In the genomic region with DNA sequence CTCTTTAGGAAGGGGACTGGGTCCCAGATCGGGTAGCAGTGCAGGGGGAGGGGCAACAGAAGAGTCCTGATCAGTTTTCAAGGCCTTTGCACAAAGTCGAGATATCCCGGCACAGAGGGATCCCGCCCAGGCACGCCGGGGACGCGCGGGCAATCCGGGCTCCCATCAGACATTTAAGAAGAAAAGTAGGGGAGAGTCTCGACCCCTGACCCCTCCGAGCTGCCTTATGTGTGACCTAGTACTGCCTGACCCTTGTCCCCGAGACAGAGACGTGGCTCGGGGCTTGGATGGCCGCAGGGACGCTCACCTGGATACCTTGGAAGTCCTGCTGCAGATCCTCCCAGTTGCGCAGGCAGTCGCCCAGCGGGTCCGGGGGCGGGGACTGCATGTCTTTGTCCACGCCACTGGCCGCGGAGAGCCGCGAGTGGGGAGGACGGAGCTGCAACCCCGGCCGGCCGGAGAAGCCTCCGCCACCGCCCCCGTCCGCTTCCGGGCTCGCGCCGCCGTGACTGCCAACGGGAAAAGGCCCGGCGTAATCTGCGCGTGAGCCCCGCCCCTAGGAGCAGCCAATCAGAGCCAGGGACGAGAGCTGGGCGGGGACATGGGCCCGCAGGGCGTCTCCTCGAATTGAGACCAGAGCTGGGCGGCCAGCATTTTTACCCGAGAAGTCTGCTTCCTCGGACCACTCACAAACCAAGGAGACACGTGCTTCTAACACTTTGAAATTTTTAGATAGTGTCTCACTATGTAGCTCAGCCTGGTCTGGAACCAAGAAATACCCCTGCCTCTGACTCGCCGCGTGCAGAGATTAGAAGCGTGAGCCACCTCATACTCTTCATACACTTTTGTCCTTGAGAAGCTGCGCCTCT, we compare ENCODE assay signal across 8 mouse cellular contexts. TPM values are rescaled to one million over a fixed set of nuclear protein-coding genes. Genes with fewer than 3 reads are reported as not detected.
DNase-seq lines count a peak whose midpoint lies in the region; ATAC-seq and TF ChIP-seq lines count a peak whose summit lies in the region.

Tmem120a (minus strand) TSS at position 708 of the 869 bp plus-strand sequence.

- no peaks in the 10 kb centered on the region for H3K9me3 ChIP-seq in ES-E14 (ENCODE audit: control insufficient read depth, insufficient read depth, low read depth, low read length)
- no peaks in the 10 kb centered on the region for H3K9me3 ChIP-seq in forebrain, embryonic 16.5 days (ENCODE audit: control insufficient read depth, low read length)
- H3K9me3 ChIP-seq in lung, embryonic 14.5 days (ENCODE audit: low read depth, low read length) = no peaks in the 10 kb centered on the region

- peaks cover 3% of the 10 kb centered on the region; the same call in 1 of the 2 replicates for H3K36me3 ChIP-seq in ES-E14 (ENCODE audit: control insufficient read depth, insufficient read depth, low read length, poor library complexity, severe bottlenecking)
- peaks cover 8% of the 10 kb centered on the region for H3K36me3 ChIP-seq in forebrain, embryonic 16.5 days (ENCODE audit: control insufficient read depth, insufficient read depth)
- peaks cover 9% of the 10 kb centered on the region; the same call in 1 of the 2 replicates for H3K36me3 ChIP-seq in lung, embryonic 14.5 days (ENCODE audit: insufficient read depth)
- H3K36me3 ChIP-seq in thymus, adult 2 months (ENCODE audit: control insufficient read depth, insufficient read depth, low read length) = no peaks in the 10 kb centered on the region

- H3K4me1 ChIP-seq in ES-E14 (ENCODE audit: control insufficient read depth in 2 of 2, insufficient read depth in 2 of 2, low read length in 2 of 2, poor library complexity in 1 of 2) = peaks cover 4 to 9% of the 10 kb centered on the region in 2 experiments; a peak in 1 of 4 replicates
- H3K4me1 ChIP-seq in forebrain, embryonic 16.5 days (replicated peaks; ENCODE audit: control insufficient read depth, insufficient read depth, low read length) = peaks cover 17% of the 10 kb centered on the region
- H3K4me1 ChIP-seq in lung, embryonic 14.5 days (ENCODE audit: insufficient read depth) = no peaks in the 10 kb centered on the region
- peaks cover 8% of the 10 kb centered on the region for H3K4me1 ChIP-seq in olfactory bulb, adult 2 months (ENCODE audit: control insufficient read depth, insufficient read depth, low read length)
- peaks cover 9% of the 10 kb centered on the region for H3K4me1 ChIP-seq in thymus, adult 2 months (replicated peaks; ENCODE audit: control insufficient read depth, insufficient read depth, low read length)

- H3K4me3 ChIP-seq in ES-E14 (ENCODE audit: insufficient read depth in 1 of 2, low read depth in 1 of 2, low read length in 2 of 2, poor library complexity in 1 of 2, severe bottlenecking in 1 of 2) = peak within 1 kb of the TSS; percentile 74 to 91
- H3K4me3 ChIP-seq in forebrain, embryonic 16.5 days (replicated peaks; ENCODE audit: low read length) = peak within 1 kb of the TSS; percentile 73
- peak within 1 kb of the TSS; percentile 82 for H3K4me3 ChIP-seq in layer of hippocampus, adult 2 months
- peak within 1 kb of the TSS; percentile 81 for H3K4me3 ChIP-seq in lung, embryonic 14.5 days (ENCODE audit: low read depth, low read length)
- peak within 1 kb of the TSS; percentile 66 for H3K4me3 ChIP-seq in olfactory bulb, adult 2 months (ENCODE audit: insufficient read depth, low read depth, low read length)
- H3K4me3 ChIP-seq in thymus, adult 2 months (ENCODE audit: control insufficient read depth, insufficient read depth, low read length) = peak within 1 kb of the TSS; percentile 85

- TF ChIP-seq CTCF in layer of hippocampus, adult 2 months (conservative IDR thresholded peaks at IDR 0.05) = no peak
- TF ChIP-seq CTCF in lung, embryonic 14.5 days (IDR thresholded peaks at IDR 0.05; ENCODE audit: low read depth) = no peak
- no peak for TF ChIP-seq CTCF in olfactory bulb, adult 2 months (IDR thresholded peaks at IDR 0.05; ENCODE audit: insufficient read depth, low read depth, low read length)
- no peak for TF ChIP-seq CTCF in thymus, adult 2 months (IDR thresholded peaks at IDR 0.05; ENCODE audit: borderline replicate concordance, control insufficient read depth, extremely low read depth, insufficient read depth, low read length, poor library complexity)

- TF ChIP-seq POLR2A in olfactory bulb, adult 2 months (IDR thresholded peaks at IDR 0.05; ENCODE audit: insufficient read depth, low read depth, low read length) = peak; percentile 71
- TF ChIP-seq POLR2A in thymus, adult 2 months (IDR thresholded peaks at IDR 0.05; ENCODE audit: control insufficient read depth, extremely low read depth, insufficient read depth, low read length, poor library complexity) = peak; percentile 60; the same call in 1 of the 2 replicates

- H3K4me2 ChIP-seq in forebrain, embryonic 16.5 days (ENCODE audit: low read length) = peak within 1 kb of the TSS; percentile 98
- H3K4me2 ChIP-seq in lung, embryonic 14.5 days = peak within 1 kb of the TSS; percentile 93

- no peak within 1 kb of the TSS for H3K27ac ChIP-seq in ES-E14 (ENCODE audit: insufficient read depth, low read depth, low read length, poor library complexity, severe bottlenecking)
- H3K27ac ChIP-seq in forebrain, embryonic 16.5 days (ENCODE audit: low read length) = no peak within 1 kb of the TSS
- peak within 1 kb of the TSS; percentile 76 for H3K27ac ChIP-seq in layer of hippocampus, adult 2 months
- peak within 1 kb of the TSS; percentile 36; the same call in 1 of the 2 replicates for H3K27ac ChIP-seq in lung, embryonic 14.5 days (ENCODE audit: low read depth)
- no peak within 1 kb of the TSS for H3K27ac ChIP-seq in olfactory bulb, adult 2 months (ENCODE audit: insufficient read depth, low read depth, low read length)
- H3K27ac ChIP-seq in thymus, adult 2 months (ENCODE audit: control insufficient read depth, insufficient read depth, low read length) = no peak within 1 kb of the TSS

- intact Hi-C loops in heart, postnatal 36 days (cut with DNase I) = loop anchor here (2.0 kb wide), 2 partner anchors 55 to 113 kb away; no protein-coding TSS in a partner anchor

- DNase-seq in ES-E14 (ENCODE audit: low read depth, low spot score) = peak; percentile 86
- peak; percentile 90 for DNase-seq in cerebellum, adult 11-12 months
- DNase-seq in heart, postnatal 36 days = peak; percentile 96 to 97
- DNase-seq in layer of hippocampus, adult 2 months (ENCODE audit: low spot score in 2 of 2) = peak; percentile 93 to 94
- DNase-seq in lung, embryonic 14.5 days = peak; percentile 98
- peak; percentile 96 for DNase-seq in thymus, adult 2 months

- under 1% methylated on average over 60 of the region's 60 CpGs for WGBS in forebrain, embryonic 16.5 days
- under 1% methylated on average over 60 of the region's 60 CpGs for WGBS in lung, embryonic 14.5 days
- under 1% methylated on average over 60 of the region's 60 CpGs for WGBS in olfactory bulb, adult 2 months
- under 1% methylated on average over 59 of the region's 60 CpGs for WGBS in thymus, adult 2 months

- in situ Hi-C loops in ES-E14 (cut with MboI; ENCODE audit: low sequenced_read_pairs in 2 of 2, unreplicated experiment in 2 of 2) = no loop called here

- H3K9ac ChIP-seq in ES-E14 (ENCODE audit: insufficient read depth, low read depth, low read length, poor library complexity, severe bottlenecking) = peak within 1 kb of the TSS; percentile 71
- H3K9ac ChIP-seq in forebrain, embryonic 16.5 days (replicated peaks; ENCODE audit: low read depth, low read length) = peak within 1 kb of the TSS; percentile 72
- peak within 1 kb of the TSS; percentile 75 for H3K9ac ChIP-seq in lung, embryonic 14.5 days

- no peaks in the 10 kb centered on the region for H3K27me3 ChIP-seq in forebrain, embryonic 16.5 days (replicated peaks; ENCODE audit: control insufficient read depth, insufficient read depth, low read length)
- H3K27me3 ChIP-seq in lung, embryonic 14.5 days (ENCODE audit: insufficient read depth, low read length) = no peaks in the 10 kb centered on the region
- no peaks in the 10 kb centered on the region for H3K27me3 ChIP-seq in thymus, adult 2 months (ENCODE audit: control insufficient read depth, insufficient read depth, low read length)

- peak; percentile 98 for ATAC-seq in forebrain, embryonic 16.5 days
- ATAC-seq in lung, embryonic 14.5 days (ENCODE audit: insufficient read depth) = peak; percentile 97

TF ChIP-seq in ES-E14, 5 proteins besides CTCF, POLR2A, EP300 and RAD21:
- TF ChIP-seq ZNF384 (IDR thresholded peaks at IDR 0.05; ENCODE audit: low read depth, low read length) = no peak
- no peak for TF ChIP-seq CHD2 (IDR thresholded peaks at IDR 0.05; ENCODE audit: low read depth, low read length)
- TF ChIP-seq ZC3H11A (IDR thresholded peaks at IDR 0.05; ENCODE audit: borderline replicate concordance, low read depth, low read length) = no peak
- TF ChIP-seq HCFC1 (IDR thresholded peaks at IDR 0.05; ENCODE audit: borderline replicate concordance, insufficient read depth, low read length) = no peak
- no peak for TF ChIP-seq MAFK (IDR thresholded peaks at IDR 0.05; ENCODE audit: insufficient read depth, low read depth, low read length)
TF ChIP-seq in ES-E14: peak in this region for 0.

RNA-seq across cellular contexts. Expression of gene Tmem120a, which starts in this region (rescaled TPM):
- 38.7 and 42.2 TPM in 2 replicates for total RNA-seq in ES-E14 (2012; rRNA removed)
- polyA plus RNA-seq in forebrain, embryonic 16.5 days (2015; fragmentation: Nextera tagmentation; extraction: Ambion mirVana) = 81.3 and 82.9 TPM in 2 replicates
- total RNA-seq in heart, postnatal 36 days (2021) = 10 to 100 TPM; 12.9 to 18.3 TPM
- 10 to 100 TPM; 16.9 to 19.8 TPM for total RNA-seq in layer of hippocampus, adult 2 months (2021)
- polyA plus RNA-seq in lung, embryonic 14.5 days (2014; fragmentation: Nextera tagmentation; extraction: Ambion mirVana) = 38.6 and 43.5 TPM in 2 replicates
- not detected in 2 replicates for polyA plus RNA-seq in olfactory bulb, adult 2 months (2012; ENCODE audit: insufficient read depth, insufficient read length, low replicate concordance, missing spikeins)
- polyA plus RNA-seq in thymus, adult 2 months (2012; rRNA removed) = 31.0 and 37.7 TPM in 2 replicates

Comparison
In these comparisons a context has a peak if more than half of its experiments do, and no peak if none do; other contexts are left out.
1. RNA of gene Tmem120a (polyA plus RNA-seq): 81.3 to 82.9 TPM in forebrain, embryonic 16.5 days, 38.6 to 43.5 TPM in lung, embryonic 14.5 days and 31.0 to 37.7 TPM in thymus, adult 2 months; not detected in olfactory bulb, adult 2 months; every median in the first group is over 10 times any median in the second.
2. H3K27ac ChIP-seq: peak in layer of hippocampus, adult 2 months (single experiment) and lung, embryonic 14.5 days (single experiment); none in ES-E14 (single experiment), forebrain, embryonic 16.5 days (single experiment), olfactory bulb, adult 2 months (single experiment) and thymus, adult 2 months (single experiment).
3. Peak in every context shown above with its lines, with median percentiles within 50 percentile points of each other: DNase-seq, H3K4me3 ChIP-seq and H3K9ac ChIP-seq.